Mouse (Mus musculus) hindbrain, embryonic 12.5 days (tissue): ENCODE data around the gene P3h2. TPM values are rescaled to one million over a fixed set of nuclear protein-coding genes. Genes with fewer than 3 reads are reported as not detected.
A peak's percentile ranks its signal among the peaks of the same experiment; 100 is the strongest.

Source experiments
- ATAC-seq: fragments of 200-750 bp; cut with Nextera tagmentation; 2 replicates; pipeline ENCODE4 v1.8.0; 2017; ENCODE audit warnings: moderate TSS enrichment; ENCODE audit not compliant: low FRiP score
- H3K27ac ChIP-seq: fragments of 300-500 bp; sonication (generic); 2 replicates; pipeline ENCODE4 v1.5.1; 2016; ENCODE audit warnings: mild to moderate bottlenecking
- H3K27me3 ChIP-seq: fragments of 300-500 bp; sonication (generic); 2 replicates; pipeline ENCODE4 v1.6.1; 2016; ENCODE audit warnings: mild to moderate bottlenecking
- H3K36me3 ChIP-seq: fragments of 300-500 bp; sonication (generic); 2 replicates; pipeline ENCODE4 v1.6.1; 2016; ENCODE audit warnings: mild to moderate bottlenecking
- H3K4me1 ChIP-seq: fragments of 300-500 bp; sonication (generic); 2 replicates; pipeline ENCODE4 v1.6.1; 2016
- H3K4me2 ChIP-seq: fragments of 300-500 bp; sonication (generic); replicated peaks from 2 replicates; pipeline ENCODE4 v1.6.1; 2016; ENCODE audit warnings: mild to moderate bottlenecking
- H3K4me3 ChIP-seq: fragments of 300-500 bp; sonication (generic); 2 replicates; pipeline ENCODE4 v1.5.1; 2016; ENCODE audit warnings: mild to moderate bottlenecking
- H3K9ac ChIP-seq: fragments of 300-500 bp; sonication (generic); 2 replicates; pipeline ENCODE4 v1.6.1; 2016; ENCODE audit warnings: mild to moderate bottlenecking, moderate library complexity
- H3K9me3 ChIP-seq: fragments of 300-500 bp; sonication (generic); replicated peaks from 2 replicates; pipeline ENCODE4 v1.6.1; 2016; ENCODE audit warnings: mild to moderate bottlenecking
- WGBS: fragments of 180-500 bp; shearing (Covaris S2); methylation state at CpG from one replicate; pipeline ENCODE4 v1.1.7; 2016; 5-methylcytosine and 5-hydroxymethylcytosine counted together
- polyA plus RNA-seq: library from polyadenylated mRNA; unstranded; fragments of >200 nt; fragmentation: Nextera tagmentation; extraction: Ambion mirVana; gene quantifications from 2 replicates; pipeline ENCODE4 v1.2.1, GENCODE M21; 2016

Gene P3h2
- polyA plus RNA-seq, 1 experiment from 2014 or later, result 2.3 TPM

DNA sequence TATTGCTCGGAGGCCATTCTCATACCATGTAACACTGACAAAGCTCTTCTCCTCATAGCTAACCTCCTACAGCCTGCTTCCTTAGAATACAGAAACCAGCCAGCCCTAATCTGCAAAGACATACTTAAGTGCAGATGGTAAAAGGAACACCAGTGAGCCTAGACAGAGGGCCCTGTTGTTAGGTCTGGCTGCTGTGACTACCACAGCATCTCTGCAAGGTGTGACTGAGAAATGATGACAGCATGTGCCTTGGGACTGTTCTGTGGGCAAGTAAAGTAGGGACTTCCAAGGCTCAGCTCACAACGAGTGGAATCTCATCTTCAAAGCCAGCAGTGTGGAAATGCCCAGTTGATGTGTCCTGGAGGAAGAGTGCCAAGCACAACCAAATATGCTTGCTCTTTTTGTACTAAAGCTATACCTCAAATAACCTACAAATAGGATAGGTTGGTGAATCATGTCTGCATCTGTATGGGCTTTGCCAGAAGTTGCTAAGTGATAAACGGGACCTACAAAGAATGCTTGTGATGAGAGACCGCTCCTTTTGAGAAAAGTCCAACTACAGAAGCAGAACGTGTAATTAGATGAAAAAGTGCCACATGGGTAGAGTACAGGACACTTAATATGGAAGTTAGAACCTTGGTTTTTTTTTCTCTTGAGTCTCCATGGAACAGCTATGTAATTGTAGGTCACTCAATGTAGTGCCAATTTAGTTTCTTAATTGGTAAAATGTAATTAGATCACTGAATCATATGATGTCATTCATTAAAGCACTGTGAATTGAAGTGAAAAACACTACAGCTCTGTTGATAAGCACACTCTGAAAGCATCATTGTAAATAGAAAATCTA lies 45.1 kb downstream of the P3h2 start:
- H3K4me1 ChIP-seq, result no peaks in the 10 kb centered on the region
- H3K9me3 ChIP-seq, result no peaks in the 10 kb centered on the region
- H3K27me3 ChIP-seq, result no peaks in the 10 kb centered on the region
- no peaks in the 10 kb centered on the region for H3K36me3 ChIP-seq
- WGBS, result 83% methylated on average over 5 of the region's 5 CpGs
- H3K27ac ChIP-seq, result no peak overlapping the region
- no peak for ATAC-seq
- no peak overlapping the region for H3K4me3 ChIP-seq
- H3K4me2 ChIP-seq, result no peak overlapping the region
- H3K9ac ChIP-seq, result no peak overlapping the region

- WGBS, result 74% methylated on average over 3 of the region's 3 CpGs
- ATAC-seq, result no peak
- H3K27ac ChIP-seq, result no peak overlapping the region
These were observed 52.0 kb downstream of the P3h2 start for GRCm38 (mm10) chr16:26053631-26054030.

GRCm38 (mm10) chr16:26049393-26050087 lies 56.0 kb downstream of the P3h2 start:
- no peak for ATAC-seq
- Histone ChIP-seq H3K4me1 (peaks cover 5% of the 10 kb centered on the region; the same call in 1 of the 2 replicates), H3K27me3 (no peaks in the 10 kb centered on the region), H3K36me3 (no peaks in the 10 kb centered on the region), H3K4me2 (no peak overlapping the region), H3K27ac (no peak overlapping the region), H3K9ac (no peak overlapping the region), H3K9me3 (no peaks in the 10 kb centered on the region), H3K4me3 (no peak overlapping the region)
- WGBS, result 45% methylated on average over 5 of the region's 5 CpGs

More at GRCm38 (mm10) chr16:26053631-26054030, 52.0 kb downstream of the P3h2 start:
- Histone ChIP-seq H3K9me3 (no peaks in the 10 kb centered on the region), H3K4me2 (no peak overlapping the region), H3K4me1 (peaks cover 5% of the 10 kb centered on the region; the same call in 1 of the 2 replicates), H3K36me3 (no peaks in the 10 kb centered on the region), H3K27me3 (no peaks in the 10 kb centered on the region), H3K4me3 (no peak overlapping the region), H3K9ac (no peak overlapping the region)

- H3K9me3 ChIP-seq, result no peaks in the 10 kb centered on the region
- no peaks in the 10 kb centered on the region for H3K27me3 ChIP-seq
- no peak overlapping the region for H3K9ac ChIP-seq
- H3K36me3 ChIP-seq, result no peaks in the 10 kb centered on the region
- H3K4me2 ChIP-seq, result no peak overlapping the region
- H3K4me3 ChIP-seq, result no peak overlapping the region
- 72% methylated on average over 3 of the region's 3 CpGs for WGBS
- no peak for ATAC-seq
- H3K4me1 ChIP-seq, result peaks cover 5% of the 10 kb centered on the region; the same call in 1 of the 2 replicates
- no peak overlapping the region for H3K27ac ChIP-seq
These were observed 57.7 kb downstream of the P3h2 start for GRCm38 (mm10) chr16:26047870-26048269.

GRCm38 (mm10) chr16:26047396-26047795 lies 58.2 kb downstream of the P3h2 start:
- Histone ChIP-seq H3K4me3 (no peak overlapping the region), H3K27ac (no peak overlapping the region), H3K36me3 (no peaks in the 10 kb centered on the region), H3K27me3 (no peaks in the 10 kb centered on the region), H3K4me1 (peaks cover 5% of the 10 kb centered on the region; the same call in 1 of the 2 replicates), H3K9ac (no peak overlapping the region), H3K4me2 (no peak overlapping the region), H3K9me3 (no peaks in the 10 kb centered on the region)
- no peak for ATAC-seq
- WGBS, result 80% methylated on average over 1 of the region's 1 CpGs

DNA sequence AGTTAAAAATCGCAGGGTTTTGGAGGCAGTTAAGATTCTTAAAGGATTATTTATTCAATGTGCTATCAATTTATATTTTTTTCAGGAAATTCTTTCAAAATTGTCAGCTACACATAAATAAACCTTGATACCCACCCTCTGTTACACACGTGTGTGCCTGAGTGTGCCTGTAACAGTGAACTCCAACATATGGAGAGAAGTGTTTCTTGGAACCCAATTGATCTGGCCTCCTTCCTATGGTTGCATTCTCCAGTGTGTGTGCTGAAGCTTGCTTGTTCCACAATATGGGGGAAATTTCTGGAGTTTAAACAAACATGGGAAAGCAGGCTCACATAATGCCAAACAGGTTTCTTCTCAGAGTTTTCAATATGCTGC lies 63.7 kb downstream of the P3h2 start:
- no peak for ATAC-seq
- 65% methylated on average over 2 of the region's 2 CpGs for WGBS
- Histone ChIP-seq H3K27ac (no peak overlapping the region), H3K4me3 (no peak overlapping the region), H3K9ac (no peak overlapping the region), H3K36me3 (no peaks in the 10 kb centered on the region), H3K4me1 (no peaks in the 10 kb centered on the region), H3K4me2 (no peak overlapping the region), H3K27me3 (no peaks in the 10 kb centered on the region), H3K9me3 (no peaks in the 10 kb centered on the region)

DNA sequence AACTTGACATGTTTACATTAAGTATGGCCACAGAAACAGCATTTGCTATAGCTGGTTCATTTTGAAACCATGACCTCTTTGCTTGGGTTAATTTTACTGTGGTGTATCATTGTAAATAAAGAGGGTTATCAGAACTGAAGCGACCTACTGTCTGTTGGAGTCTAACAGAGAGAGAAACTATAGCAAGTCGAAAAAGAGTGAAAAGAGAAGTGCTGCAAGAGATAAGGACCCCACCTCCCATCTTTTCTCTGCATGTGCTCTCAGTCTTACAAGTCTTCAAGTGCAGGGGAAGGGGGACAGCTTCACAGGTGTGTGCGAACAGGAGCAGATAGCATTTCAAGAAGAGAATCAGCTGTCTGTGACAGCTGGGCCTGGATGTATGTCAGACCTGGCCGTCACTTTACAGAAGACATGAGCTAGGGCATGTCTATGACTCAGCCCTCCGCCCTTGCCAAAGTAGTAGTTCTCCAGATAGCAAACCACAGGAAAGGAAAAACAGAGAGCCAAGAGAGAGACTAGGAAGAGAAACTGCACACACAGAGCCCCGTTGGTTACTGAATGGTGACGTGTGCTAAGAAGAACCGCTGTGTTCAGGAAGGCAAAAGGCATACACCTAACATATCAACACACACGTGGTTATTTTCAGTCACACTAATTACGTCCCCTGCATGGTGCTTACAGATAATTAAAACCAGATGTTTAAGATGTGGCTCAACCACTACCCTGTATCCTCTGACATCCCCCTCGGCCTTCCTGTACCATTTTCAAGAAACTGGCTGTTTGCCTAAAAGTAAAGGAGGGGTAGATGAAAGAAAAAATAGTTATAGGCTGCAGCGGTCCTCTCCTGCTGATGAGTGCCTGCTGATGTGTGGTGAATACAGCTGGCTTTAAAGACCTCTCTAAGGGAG lies 64.3 kb downstream of the P3h2 start:
- Histone ChIP-seq H3K36me3 (no peaks in the 10 kb centered on the region), H3K4me3 (no peak overlapping the region), H3K4me1 (no peaks in the 10 kb centered on the region), H3K4me2 (no peak overlapping the region), H3K27me3 (no peaks in the 10 kb centered on the region), H3K9ac (no peak overlapping the region), H3K27ac (0 out of 2 replicates have a peak overlapping the region, but pooled peaks have one; percentile 7), H3K9me3 (no peaks in the 10 kb centered on the region)
- no peak for ATAC-seq
- 66% methylated on average over 12 of the region's 12 CpGs for WGBS

- H3K9me3 ChIP-seq, result no peaks in the 10 kb centered on the region
- H3K4me1 ChIP-seq, result no peaks in the 10 kb centered on the region
- 68% methylated on average over 3 of the region's 3 CpGs for WGBS
- ATAC-seq, result no peak
- H3K27ac ChIP-seq, result no peak overlapping the region
- H3K36me3 ChIP-seq, result no peaks in the 10 kb centered on the region
- no peak overlapping the region for H3K4me2 ChIP-seq
- no peaks in the 10 kb centered on the region for H3K27me3 ChIP-seq
- no peak overlapping the region for H3K9ac ChIP-seq
- no peak overlapping the region for H3K4me3 ChIP-seq
These were observed 66.3 kb downstream of the P3h2 start for GRCm38 (mm10) chr16:26039320-26039719.

DNA sequence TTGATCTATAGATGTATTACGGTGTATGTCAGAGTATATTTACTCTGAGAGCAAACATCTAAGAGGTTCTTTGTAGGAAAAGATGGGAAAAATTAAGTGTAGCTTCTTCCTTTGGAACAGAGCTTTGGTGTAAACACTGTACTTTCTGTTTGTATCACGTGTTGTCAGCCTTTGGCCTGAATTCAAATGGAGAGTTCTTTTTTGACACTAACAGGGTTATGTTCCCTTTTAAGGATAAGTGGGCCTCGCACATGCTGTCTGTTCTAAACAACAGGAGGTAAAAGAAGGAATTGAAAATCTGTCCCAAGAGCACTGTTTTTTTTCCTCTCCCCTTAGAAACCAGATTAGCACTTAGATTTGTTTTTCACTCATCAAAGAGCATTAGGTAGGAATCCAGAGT lies 70.1 kb downstream of the P3h2 start:
- no peaks in the 10 kb centered on the region for H3K27me3 ChIP-seq
- no peak overlapping the region for H3K27ac ChIP-seq
- no peaks in the 10 kb centered on the region for H3K4me1 ChIP-seq
- H3K9me3 ChIP-seq, result no peaks in the 10 kb centered on the region
- no peaks in the 10 kb centered on the region for H3K36me3 ChIP-seq
- no peak overlapping the region for H3K4me2 ChIP-seq
- no peak for ATAC-seq
- WGBS, result 62% methylated on average over 3 of the region's 3 CpGs
- H3K4me3 ChIP-seq, result no peak overlapping the region
- H3K9ac ChIP-seq, result no peak overlapping the region

GRCm38 (mm10) chr16:26035079-26035478 lies 70.5 kb downstream of the P3h2 start:
- no peak for ATAC-seq
- H3K9ac ChIP-seq, result no peak overlapping the region
- H3K27me3 ChIP-seq, result no peaks in the 10 kb centered on the region
- no peak overlapping the region for H3K4me2 ChIP-seq
- H3K27ac ChIP-seq, result no peak overlapping the region
- no peaks in the 10 kb centered on the region for H3K36me3 ChIP-seq
- no peaks in the 10 kb centered on the region for H3K4me1 ChIP-seq
- H3K4me3 ChIP-seq, result no peak overlapping the region
- H3K9me3 ChIP-seq, result no peaks in the 10 kb centered on the region
- WGBS, result 60% methylated on average over 5 of the region's 5 CpGs

GRCm38 (mm10) chr16:26029424-26030012 lies 76.1 kb downstream of the P3h2 start:
- no peaks in the 10 kb centered on the region for H3K9me3 ChIP-seq
- ATAC-seq, result no peak
- H3K27me3 ChIP-seq, result no peaks in the 10 kb centered on the region
- H3K4me2 ChIP-seq, result no peak overlapping the region
- no peak overlapping the region for H3K27ac ChIP-seq
- H3K4me1 ChIP-seq, result peaks cover 4% of the 10 kb centered on the region
- H3K4me3 ChIP-seq, result no peak overlapping the region
- H3K9ac ChIP-seq, result no peak overlapping the region
- 57% methylated on average over 2 of the region's 2 CpGs for WGBS
- H3K36me3 ChIP-seq, result no peaks in the 10 kb centered on the region

DNA sequence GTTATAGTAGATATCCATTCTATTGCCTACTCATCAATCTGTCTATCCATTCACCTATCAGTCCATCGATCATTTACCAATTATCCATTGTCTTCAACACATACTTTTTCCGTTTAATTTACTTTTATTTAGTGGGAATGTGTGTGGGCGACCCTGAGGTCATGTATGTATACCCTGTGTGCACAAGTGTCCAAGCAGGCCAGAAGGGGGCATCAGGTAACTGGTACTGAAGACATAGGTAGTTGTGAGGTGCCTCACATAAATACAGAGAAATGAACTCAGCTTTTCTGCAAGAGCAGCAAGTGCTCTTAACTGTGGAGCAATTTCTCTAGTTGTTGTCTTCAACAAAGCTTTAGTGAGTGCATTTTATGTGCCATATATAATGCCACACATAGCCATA lies 79.2 kb downstream of the P3h2 start:
- Histone ChIP-seq H3K4me3 (no peak overlapping the region), H3K4me1 (peaks cover 4% of the 10 kb centered on the region), H3K27me3 (no peaks in the 10 kb centered on the region), H3K4me2 (no peak overlapping the region), H3K27ac (no peak overlapping the region), H3K9me3 (no peaks in the 10 kb centered on the region), H3K9ac (no peak overlapping the region), H3K36me3 (no peaks in the 10 kb centered on the region)
- ATAC-seq, result no peak
- WGBS, result 80% methylated on average over 3 of the region's 3 CpGs
